Mouse (Mus musculus): Measurements from ENCODE around the gene Gkn1. TPM values are rescaled to one million over a fixed set of nuclear protein-coding genes. Genes with fewer than 3 reads are reported as not detected.

Gene Gkn1
- polyA plus RNA-seq, 1 experiment: not detected

- Histone ChIP-seq H3K27me3 (ENCODE audit: control insufficient read depth, insufficient read depth, low read length) (no peaks in the 10 kb centered on the region), H3K4me3 (ENCODE audit: extremely low read depth, insufficient read depth, insufficient read length) (no peak overlapping the region), H3K27ac (ENCODE audit: insufficient read depth, low read length) (no peak overlapping the region), H3K36me3 (ENCODE audit: control insufficient read depth, insufficient read depth, low read length) (no peaks in the 10 kb centered on the region), H3K4me1 (ENCODE audit: control insufficient read depth, insufficient read depth, insufficient read length) (no peaks in the 10 kb centered on the region)
- WGBS: 88% methylated on average over 2 of the region's 2 CpGs
- no peak for DNase-seq (ENCODE audit: low read depth in 1 of 2, low spot score in 2 of 2)
- TF ChIP-seq POLR2A (IDR thresholded peaks at IDR 0.05; ENCODE audit: low read depth, low read length) (no peak), CTCF (IDR thresholded peaks at IDR 0.05; ENCODE audit: extremely low read depth, insufficient read depth, insufficient read length, insufficient replicate concordance) (no peak)
Measured at GRCm38 (mm10) chr6:87326932-87327331, 23.8 kb downstream of the Gkn1 start.

- 70% methylated on average over 2 of the region's 2 CpGs for WGBS
- Histone ChIP-seq H3K4me1 (ENCODE audit: control insufficient read depth, insufficient read depth, insufficient read length) (no peaks in the 10 kb centered on the region), H3K36me3 (ENCODE audit: control insufficient read depth, insufficient read depth, low read length) (no peaks in the 10 kb centered on the region), H3K27ac (ENCODE audit: insufficient read depth, low read length) (no peak overlapping the region), H3K27me3 (ENCODE audit: control insufficient read depth, insufficient read depth, low read length) (no peaks in the 10 kb centered on the region), H3K4me3 (ENCODE audit: extremely low read depth, insufficient read depth, insufficient read length) (no peak overlapping the region)
- TF ChIP-seq CTCF (IDR thresholded peaks at IDR 0.05; ENCODE audit: extremely low read depth, insufficient read depth, insufficient read length, insufficient replicate concordance): peak; percentile 29; the same call in 1 of the 2 replicates
- no peak for TF ChIP-seq POLR2A (IDR thresholded peaks at IDR 0.05; ENCODE audit: low read depth, low read length)
- peak; percentile 26 to 43 for DNase-seq (ENCODE audit: low read depth in 1 of 2, low spot score in 2 of 2)
Measured at GRCm38 (mm10) chr6:87323381-87323780, 27.4 kb downstream of the Gkn1 start.

GRCm38 (mm10) chr6:87318651-87319050, 32.1 kb downstream of the Gkn1 start:
- Histone ChIP-seq H3K4me1 (ENCODE audit: control insufficient read depth, insufficient read depth, insufficient read length) (no peaks in the 10 kb centered on the region), H3K27ac (ENCODE audit: insufficient read depth, low read length) (no peak overlapping the region), H3K27me3 (ENCODE audit: control insufficient read depth, insufficient read depth, low read length) (no peaks in the 10 kb centered on the region), H3K36me3 (ENCODE audit: control insufficient read depth, insufficient read depth, low read length) (no peaks in the 10 kb centered on the region), H3K4me3 (ENCODE audit: extremely low read depth, insufficient read depth, insufficient read length) (no peak overlapping the region)
- no peak for DNase-seq (ENCODE audit: low read depth in 1 of 2, low spot score in 2 of 2)
- 88% methylated on average over 7 of the region's 7 CpGs for WGBS
- TF ChIP-seq POLR2A (IDR thresholded peaks at IDR 0.05; ENCODE audit: low read depth, low read length) (no peak), CTCF (IDR thresholded peaks at IDR 0.05; ENCODE audit: extremely low read depth, insufficient read depth, insufficient read length, insufficient replicate concordance) (no peak)

DNA sequence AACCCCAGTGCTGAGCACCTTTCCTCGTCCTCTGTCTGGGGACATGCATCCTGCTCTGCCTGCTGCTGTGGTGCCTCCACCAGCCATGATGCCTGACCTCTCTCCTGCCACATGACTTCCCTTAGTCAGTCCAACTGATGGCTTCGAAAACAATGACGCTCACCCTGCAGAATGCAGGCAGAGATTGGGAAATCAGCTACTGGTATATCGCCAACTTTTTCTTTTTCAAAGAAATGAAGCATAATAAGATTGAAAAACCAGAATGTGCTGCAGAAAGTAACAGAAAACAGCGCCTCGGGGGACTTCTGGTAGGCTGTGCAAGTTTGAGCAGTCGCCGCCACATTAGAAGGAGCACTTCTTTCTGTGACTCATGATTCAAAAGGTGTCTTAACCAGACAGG, 33.8 kb downstream of the Gkn1 start:
- no peak for DNase-seq (ENCODE audit: low read depth in 1 of 2, low spot score in 2 of 2)
- Histone ChIP-seq H3K27ac (ENCODE audit: insufficient read depth, low read length) (no peak overlapping the region), H3K4me3 (ENCODE audit: extremely low read depth, insufficient read depth, insufficient read length) (no peak overlapping the region), H3K36me3 (ENCODE audit: control insufficient read depth, insufficient read depth, low read length) (no peaks in the 10 kb centered on the region), H3K4me1 (ENCODE audit: control insufficient read depth, insufficient read depth, insufficient read length) (no peaks in the 10 kb centered on the region), H3K27me3 (ENCODE audit: control insufficient read depth, insufficient read depth, low read length) (no peaks in the 10 kb centered on the region)
- WGBS: 88% methylated on average over 8 of the region's 8 CpGs
- TF ChIP-seq POLR2A (IDR thresholded peaks at IDR 0.05; ENCODE audit: low read depth, low read length): no peak
- TF ChIP-seq CTCF (IDR thresholded peaks at IDR 0.05; ENCODE audit: extremely low read depth, insufficient read depth, insufficient read length, insufficient replicate concordance): no peak

DNA sequence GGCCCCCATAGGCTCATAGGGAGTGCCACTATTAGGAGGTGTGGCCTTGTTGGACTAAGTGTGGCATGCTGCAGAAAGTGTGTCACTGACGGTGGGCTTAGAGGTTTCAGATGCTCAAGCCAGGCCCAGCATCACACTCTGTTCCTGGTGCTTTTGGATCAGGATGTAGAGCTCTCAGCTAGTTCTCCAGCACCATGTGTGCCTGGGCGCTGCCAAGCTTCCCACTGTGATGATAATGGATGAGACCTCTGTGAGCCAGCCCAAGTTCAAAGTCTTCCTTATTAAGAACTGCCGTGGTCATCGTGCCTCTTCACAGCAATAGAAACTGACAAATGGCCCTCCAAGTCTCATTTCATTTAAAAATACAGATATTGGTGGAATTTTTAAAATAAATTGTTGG, 38.0 kb downstream of the Gkn1 start:
- DNase-seq (ENCODE audit: low read depth in 1 of 2, low spot score in 2 of 2): no peak
- Histone ChIP-seq H3K27ac (ENCODE audit: insufficient read depth, low read length) (no peak overlapping the region), H3K4me1 (ENCODE audit: control insufficient read depth, insufficient read depth, insufficient read length) (no peaks in the 10 kb centered on the region), H3K27me3 (ENCODE audit: control insufficient read depth, insufficient read depth, low read length) (no peaks in the 10 kb centered on the region), H3K4me3 (ENCODE audit: extremely low read depth, insufficient read depth, insufficient read length) (no peak overlapping the region), H3K36me3 (ENCODE audit: control insufficient read depth, insufficient read depth, low read length) (no peaks in the 10 kb centered on the region)
- TF ChIP-seq POLR2A (IDR thresholded peaks at IDR 0.05; ENCODE audit: low read depth, low read length): no peak
- TF ChIP-seq CTCF (IDR thresholded peaks at IDR 0.05; ENCODE audit: extremely low read depth, insufficient read depth, insufficient read length, insufficient replicate concordance): no peak
- 90% methylated on average over 4 of the region's 4 CpGs for WGBS

DNA sequence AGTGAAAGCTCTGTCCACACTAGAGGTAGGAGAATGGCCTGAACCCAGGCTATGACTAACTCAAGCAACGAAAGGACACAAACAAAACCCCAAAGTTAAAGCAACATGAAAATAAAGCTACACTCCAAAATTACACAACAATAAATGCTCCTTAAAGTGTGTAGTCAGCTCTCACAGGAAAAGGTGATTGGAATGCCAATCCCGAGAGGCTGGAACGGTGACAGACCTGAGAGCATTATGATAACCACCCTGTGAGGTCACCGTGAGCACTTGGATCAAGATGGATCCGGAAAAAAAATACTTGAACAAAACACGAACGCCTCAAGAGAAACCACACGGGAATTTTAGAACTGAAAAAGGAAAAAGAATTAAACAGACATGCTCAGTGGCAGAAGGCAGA, 46.3 kb downstream of the Gkn1 start:
- Histone ChIP-seq H3K36me3 (ENCODE audit: control insufficient read depth, insufficient read depth, low read length) (no peaks in the 10 kb centered on the region), H3K27me3 (ENCODE audit: control insufficient read depth, insufficient read depth, low read length) (no peaks in the 10 kb centered on the region), H3K4me1 (ENCODE audit: control insufficient read depth, insufficient read depth, insufficient read length) (no peaks in the 10 kb centered on the region), H3K27ac (ENCODE audit: insufficient read depth, low read length) (no peak overlapping the region), H3K4me3 (ENCODE audit: extremely low read depth, insufficient read depth, insufficient read length) (no peak overlapping the region)
- no peak for DNase-seq (ENCODE audit: low read depth in 1 of 2, low spot score in 2 of 2)
- 86% methylated on average over 8 of the region's 8 CpGs for WGBS
- TF ChIP-seq CTCF (IDR thresholded peaks at IDR 0.05; ENCODE audit: extremely low read depth, insufficient read depth, insufficient read length, insufficient replicate concordance) (no peak), POLR2A (IDR thresholded peaks at IDR 0.05; ENCODE audit: low read depth, low read length) (no peak)

DNA sequence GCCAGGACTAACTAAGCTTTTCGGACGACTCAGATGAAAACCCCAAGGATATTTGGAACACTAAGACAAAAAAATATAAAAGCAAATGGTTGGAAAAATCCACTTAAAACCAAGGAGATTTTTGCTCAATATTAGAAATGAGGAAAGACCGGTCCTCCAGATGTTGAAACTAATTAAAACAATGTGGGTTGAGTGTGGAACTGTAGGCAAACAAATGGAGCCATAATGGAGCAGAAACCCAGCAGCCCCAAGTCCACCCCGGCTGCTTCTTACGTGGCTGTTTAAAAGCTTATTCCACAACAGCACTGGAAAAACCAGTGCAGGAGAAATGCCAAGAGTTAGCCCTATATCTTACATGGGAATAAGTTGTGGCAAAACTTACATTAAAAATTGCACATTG, 48.0 kb downstream of the Gkn1 start:
- Histone ChIP-seq H3K27ac (ENCODE audit: insufficient read depth, low read length) (no peak overlapping the region), H3K4me1 (ENCODE audit: control insufficient read depth, insufficient read depth, insufficient read length) (no peaks in the 10 kb centered on the region), H3K27me3 (ENCODE audit: control insufficient read depth, insufficient read depth, low read length) (no peaks in the 10 kb centered on the region), H3K36me3 (ENCODE audit: control insufficient read depth, insufficient read depth, low read length) (no peaks in the 10 kb centered on the region), H3K4me3 (ENCODE audit: extremely low read depth, insufficient read depth, insufficient read length) (no peak overlapping the region)
- 87% methylated on average over 5 of the region's 5 CpGs for WGBS
- DNase-seq (ENCODE audit: low read depth in 1 of 2, low spot score in 2 of 2): no peak
- TF ChIP-seq POLR2A (IDR thresholded peaks at IDR 0.05; ENCODE audit: low read depth, low read length) (no peak), CTCF (IDR thresholded peaks at IDR 0.05; ENCODE audit: extremely low read depth, insufficient read depth, insufficient read length, insufficient replicate concordance) (no peak)
